Mouse (Mus musculus): ENCODE results near the gene Ralgds. TPM values are rescaled to one million over a fixed set of nuclear protein-coding genes. Genes with fewer than 3 reads are reported as not detected.

Ralgds gene
- total RNA-seq, 2 experiments from 2014 or later: 23.9 to 26.0 TPM

- DNase-seq: peak; percentile 43
Measured at GRCm38 (mm10) chr2:28569903-28570302, 57.0 kb downstream of the Ralgds start.

- no peak for DNase-seq
Measured at GRCm38 (mm10) chr2:28575341-28575740, 62.4 kb downstream of the Ralgds start.

GRCm38 (mm10) chr2:28576815-28577214, 63.9 kb downstream of the Ralgds start:
- peak; percentile 56 for DNase-seq

GRCm38 (mm10) chr2:28578003-28578402, 65.1 kb downstream of the Ralgds start:
- peak; percentile 52 for DNase-seq

GRCm38 (mm10) chr2:28582647-28583353, 69.9 kb downstream of the Ralgds start:
- DNase-seq: peak; percentile 92

- no peak for DNase-seq
Measured at GRCm38 (mm10) chr2:28583651-28584050, 70.7 kb downstream of the Ralgds start, which contains the start of gene Gtf3c5. Gene Gtf3c5 (minus strand): TSS chr2:28583751.

GRCm38 (mm10) chr2:28585043-28585571, 72.2 kb downstream of the Ralgds start:
- peak; percentile 85 for DNase-seq

GRCm38 (mm10) chr2:28585730-28586129, 72.8 kb downstream of the Ralgds start:
- DNase-seq: no peak

- DNase-seq: no peak
Measured at GRCm38 (mm10) chr2:28588574-28588973, 75.6 kb downstream of the Ralgds start.

- no peak for DNase-seq
Measured at GRCm38 (mm10) chr2:28591479-28591878, 78.6 kb downstream of the Ralgds start.

- DNase-seq: peak; percentile 75
Measured at GRCm38 (mm10) chr2:28592809-28593208, 79.9 kb downstream of the Ralgds start.

GRCm38 (mm10) chr2:28596021-28596420, 83.1 kb downstream of the Ralgds start:
- no peak for DNase-seq

GRCm38 (mm10) chr2:28596998-28597397, 84.1 kb downstream of the Ralgds start:
- no peak for DNase-seq

GRCm38 (mm10) chr2:28597733-28598547, 85.0 kb downstream of the Ralgds start:
- no peak for DNase-seq

GRCm38 (mm10) chr2:28598692-28599568, 86.0 kb downstream of the Ralgds start:
- no peak for DNase-seq

GRCm38 (mm10) chr2:28599569-28599900, 86.6 kb downstream of the Ralgds start:
- DNase-seq: no peak

GRCm38 (mm10) chr2:28601720-28602590, 89.0 kb downstream of the Ralgds start:
- no peak for DNase-seq
